Mouse (Mus musculus): ENCODE measurements at regions not wholly inside any gene's neighbourhood (a gene's known extent, or its start where the extent isn't known, plus 50 kb on each side); places are given as distances from the start of the nearest gene placed in this dataset.

DNA sequence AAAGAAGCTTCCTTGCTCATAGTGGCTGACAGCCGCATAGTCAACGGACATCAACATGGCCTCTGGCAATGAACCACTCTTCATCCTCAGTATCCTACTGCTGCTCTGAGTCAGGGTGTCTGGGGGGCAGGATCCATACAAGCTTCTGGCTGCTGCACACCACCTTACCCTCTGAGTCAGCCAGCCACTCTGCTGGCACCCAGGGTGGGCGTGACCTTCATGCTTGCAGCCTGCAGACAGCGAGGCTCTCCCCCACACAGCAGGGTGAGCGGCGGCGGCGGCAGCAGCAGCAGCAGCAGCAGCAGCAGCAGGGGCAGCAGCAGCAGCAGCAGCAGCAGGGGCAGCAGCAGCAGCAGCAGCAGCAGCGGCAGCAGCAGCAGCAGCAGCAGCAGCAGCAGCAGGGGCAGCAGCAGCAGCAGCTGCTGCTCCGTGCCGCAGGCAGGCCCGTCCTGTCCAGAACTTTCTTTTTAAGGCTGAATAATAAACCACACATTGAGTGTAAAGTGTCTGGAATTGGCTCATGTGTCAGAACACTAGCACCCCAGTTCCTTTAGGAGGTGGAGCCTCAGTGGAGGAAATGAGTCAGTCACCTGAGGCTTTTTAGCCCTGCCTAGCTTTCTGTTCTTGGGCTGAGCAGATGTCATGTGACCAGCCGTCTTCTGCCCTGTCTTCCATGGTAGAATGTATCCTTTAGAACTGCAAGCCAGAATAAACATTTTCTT is 186.3 kb downstream of the 1810013L24Rik start:
- Histone ChIP-seq H3K27me3 (replicated peaks; ENCODE audit: control insufficient read depth, insufficient read depth, low read length) (no peaks in the 10 kb centered on the region), H3K4me3 (ENCODE audit: insufficient read depth, low read depth, low read length) (no peak overlapping the region), H3K4me1 (ENCODE audit: control insufficient read depth, insufficient read depth, low read length) (no peaks in the 10 kb centered on the region), H3K36me3 (ENCODE audit: control insufficient read depth, insufficient read depth, low read length) (no peaks in the 10 kb centered on the region), H3K27ac (ENCODE audit: insufficient read depth, low read depth, low read length) (no peak overlapping the region)
- 64% methylated on average over 13 of the region's 13 CpGs for WGBS
- no peak for TF ChIP-seq CTCF (conservative IDR thresholded peaks at IDR 0.05; ENCODE audit: insufficient read depth, insufficient read length, low read depth, low read length)
- no peak for TF ChIP-seq POLR2A (IDR thresholded peaks at IDR 0.05; ENCODE audit: low read depth, low read length)
- no peak for DNase-seq

- Histone ChIP-seq H3K4me3 (ENCODE audit: insufficient read depth, low read depth, low read length) (no peak overlapping the region), H3K27me3 (replicated peaks; ENCODE audit: control insufficient read depth, insufficient read depth, low read length) (no peaks in the 10 kb centered on the region), H3K27ac (ENCODE audit: insufficient read depth, low read depth, low read length) (no peak overlapping the region), H3K4me1 (ENCODE audit: control insufficient read depth, insufficient read depth, low read length) (no peaks in the 10 kb centered on the region), H3K36me3 (ENCODE audit: control insufficient read depth, insufficient read depth, low read length) (no peaks in the 10 kb centered on the region)
- DNase-seq: no peak
- 92% methylated on average over 7 of the region's 7 CpGs for WGBS
- TF ChIP-seq POLR2A (IDR thresholded peaks at IDR 0.05; ENCODE audit: low read depth, low read length) (no peak), CTCF (conservative IDR thresholded peaks at IDR 0.05; ENCODE audit: insufficient read depth, insufficient read length, low read depth, low read length) (no peak)
Measured at GRCm38 (mm10) chr16:9016762-9017086, 186.8 kb downstream of the 1810013L24Rik start.

GRCm38 (mm10) chr16:9030717-9031116 is 200.8 kb downstream of the 1810013L24Rik start:
- Histone ChIP-seq H3K27me3 (replicated peaks; ENCODE audit: control insufficient read depth, insufficient read depth, low read length) (no peaks in the 10 kb centered on the region), H3K27ac (ENCODE audit: insufficient read depth, low read depth, low read length) (no peak overlapping the region), H3K36me3 (ENCODE audit: control insufficient read depth, insufficient read depth, low read length) (no peaks in the 10 kb centered on the region), H3K4me1 (ENCODE audit: control insufficient read depth, insufficient read depth, low read length) (no peaks in the 10 kb centered on the region), H3K4me3 (ENCODE audit: insufficient read depth, low read depth, low read length) (no peak overlapping the region)
- TF ChIP-seq POLR2A (IDR thresholded peaks at IDR 0.05; ENCODE audit: low read depth, low read length) (no peak), CTCF (conservative IDR thresholded peaks at IDR 0.05; ENCODE audit: insufficient read depth, insufficient read length, low read depth, low read length) (no peak)
- WGBS: 73% methylated on average over 4 of the region's 4 CpGs
- DNase-seq: no peak

GRCm38 (mm10) chr16:9043271-9043670 is 213.4 kb downstream of the 1810013L24Rik start:
- no peak overlapping the region for H3K27ac ChIP-seq (ENCODE audit: insufficient read depth, low read depth, low read length)
- DNase-seq: no peak
- no peaks in the 10 kb centered on the region for H3K4me1 ChIP-seq (ENCODE audit: control insufficient read depth, insufficient read depth, low read length)
- no peaks in the 10 kb centered on the region for H3K27me3 ChIP-seq (replicated peaks; ENCODE audit: control insufficient read depth, insufficient read depth, low read length)
- TF ChIP-seq CTCF (conservative IDR thresholded peaks at IDR 0.05; ENCODE audit: insufficient read depth, insufficient read length, low read depth, low read length) (no peak), POLR2A (IDR thresholded peaks at IDR 0.05; ENCODE audit: low read depth, low read length) (no peak)
- H3K36me3 ChIP-seq (ENCODE audit: control insufficient read depth, insufficient read depth, low read length): no peaks in the 10 kb centered on the region
- H3K4me3 ChIP-seq (ENCODE audit: insufficient read depth, low read depth, low read length): no peak overlapping the region
- 63% methylated on average over 6 of the region's 6 CpGs for WGBS

DNA sequence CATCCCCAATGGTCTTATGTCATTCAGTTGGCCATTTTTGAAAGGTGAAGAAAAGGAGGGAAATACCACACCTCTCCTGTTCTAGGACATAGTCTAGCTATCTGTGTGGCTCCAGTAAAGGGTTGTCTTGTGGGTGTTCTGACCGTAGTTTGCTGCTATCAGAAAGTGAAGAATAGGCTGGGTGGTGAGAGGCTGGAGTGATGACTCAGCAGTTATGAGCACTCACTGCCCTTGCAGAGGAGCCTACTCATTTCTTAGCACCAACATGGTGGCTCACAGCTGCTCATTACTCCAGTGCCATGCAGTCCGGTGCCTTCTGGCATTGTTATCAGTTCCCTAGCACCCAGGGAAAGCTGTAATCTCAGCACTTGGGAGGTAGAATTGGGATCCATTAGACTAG is 217.0 kb downstream of the 1810013L24Rik start:
- no peaks in the 10 kb centered on the region for H3K36me3 ChIP-seq (ENCODE audit: control insufficient read depth, insufficient read depth, low read length)
- no peak for DNase-seq
- TF ChIP-seq POLR2A (IDR thresholded peaks at IDR 0.05; ENCODE audit: low read depth, low read length): no peak
- TF ChIP-seq CTCF (conservative IDR thresholded peaks at IDR 0.05; ENCODE audit: insufficient read depth, insufficient read length, low read depth, low read length): no peak
- no peaks in the 10 kb centered on the region for H3K4me1 ChIP-seq (ENCODE audit: control insufficient read depth, insufficient read depth, low read length)
- 87% methylated on average over 2 of the region's 2 CpGs for WGBS
- H3K27ac ChIP-seq (ENCODE audit: insufficient read depth, low read depth, low read length): no peak overlapping the region
- H3K27me3 ChIP-seq (replicated peaks; ENCODE audit: control insufficient read depth, insufficient read depth, low read length): no peaks in the 10 kb centered on the region
- H3K4me3 ChIP-seq (ENCODE audit: insufficient read depth, low read depth, low read length): no peak overlapping the region

DNA sequence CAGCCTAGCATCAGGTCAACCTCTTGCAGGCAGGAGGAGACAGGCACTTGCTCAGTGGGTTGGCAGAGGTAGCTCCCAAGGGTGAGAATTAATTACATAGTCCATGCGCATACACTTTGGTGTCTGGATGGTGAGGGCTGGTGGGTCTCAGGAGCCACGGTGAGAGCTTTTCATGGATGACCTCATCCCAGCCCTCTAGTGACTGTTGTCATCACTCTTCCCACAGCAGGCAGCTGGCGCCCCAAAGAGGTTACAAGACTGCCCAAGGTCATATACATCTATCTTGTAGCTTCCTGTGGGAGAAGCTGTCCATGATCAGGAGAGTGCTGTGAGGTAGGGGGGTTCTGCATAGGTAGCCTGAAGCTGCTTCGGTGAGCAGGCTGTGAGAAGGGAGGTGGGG is 224.5 kb downstream of the 1810013L24Rik start:
- Histone ChIP-seq H3K27ac (ENCODE audit: insufficient read depth, low read depth, low read length) (no peak overlapping the region), H3K27me3 (replicated peaks; ENCODE audit: control insufficient read depth, insufficient read depth, low read length) (no peaks in the 10 kb centered on the region), H3K36me3 (ENCODE audit: control insufficient read depth, insufficient read depth, low read length) (no peaks in the 10 kb centered on the region), H3K4me3 (ENCODE audit: insufficient read depth, low read depth, low read length) (no peak overlapping the region), H3K4me1 (ENCODE audit: control insufficient read depth, insufficient read depth, low read length) (no peaks in the 10 kb centered on the region)
- 27% methylated on average over 4 of the region's 4 CpGs for WGBS
- TF ChIP-seq CTCF (conservative IDR thresholded peaks at IDR 0.05; ENCODE audit: insufficient read depth, insufficient read length, low read depth, low read length) (no peak), POLR2A (IDR thresholded peaks at IDR 0.05; ENCODE audit: low read depth, low read length) (no peak)
- no peak for DNase-seq

DNA sequence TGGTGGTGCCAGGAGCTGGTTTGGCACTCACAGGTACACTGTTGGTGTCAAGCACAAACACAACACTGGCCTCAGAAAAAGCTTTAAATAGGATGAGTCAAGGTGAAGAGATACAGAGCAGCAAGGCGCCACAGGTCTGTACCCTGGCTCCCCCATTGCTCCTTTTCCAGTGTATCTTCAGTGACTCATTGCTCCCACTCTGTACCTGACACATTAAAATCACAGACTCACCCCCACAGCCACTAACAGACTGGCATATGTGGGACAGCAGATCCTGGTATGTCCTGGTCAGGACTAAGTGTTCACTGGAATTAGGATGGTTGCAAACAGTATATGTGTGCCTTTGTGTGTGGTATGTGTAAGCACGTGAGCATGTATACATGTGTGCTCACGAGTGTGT is 226.5 kb downstream of the 1810013L24Rik start:
- Histone ChIP-seq H3K4me3 (ENCODE audit: insufficient read depth, low read depth, low read length) (no peak overlapping the region), H3K27ac (ENCODE audit: insufficient read depth, low read depth, low read length) (no peak overlapping the region), H3K4me1 (ENCODE audit: control insufficient read depth, insufficient read depth, low read length) (no peaks in the 10 kb centered on the region), H3K27me3 (replicated peaks; ENCODE audit: control insufficient read depth, insufficient read depth, low read length) (no peaks in the 10 kb centered on the region), H3K36me3 (ENCODE audit: control insufficient read depth, insufficient read depth, low read length) (no peaks in the 10 kb centered on the region)
- 86% methylated on average over 3 of the region's 3 CpGs for WGBS
- no peak for TF ChIP-seq POLR2A (IDR thresholded peaks at IDR 0.05; ENCODE audit: low read depth, low read length)
- TF ChIP-seq CTCF (conservative IDR thresholded peaks at IDR 0.05; ENCODE audit: insufficient read depth, insufficient read length, low read depth, low read length): no peak
- DNase-seq: no peak

All from kidney, adult 2 months (tissue).